Mouse (Mus musculus): Measurements from ENCODE around the gene Rnf222.

Rnf222 gene

GRCm38 (mm10) chr11:68890625-68891024, 2.3 kb downstream of the Rnf222 start:
- no peak for DNase-seq (ENCODE audit: low read depth, low spot score)

GRCm38 (mm10) chr11:68891823-68892222, 3.5 kb downstream of the Rnf222 start:
- DNase-seq (ENCODE audit: low read depth, low spot score): no peak

GRCm38 (mm10) chr11:68892233-68892832, 4.0 kb downstream of the Rnf222 start:
- DNase-seq (ENCODE audit: low read depth, low spot score): no peak

- no peak for DNase-seq (ENCODE audit: low read depth, low spot score)
Observed at GRCm38 (mm10) chr11:68893911-68894464, 5.6 kb downstream of the Rnf222 start.

GRCm38 (mm10) chr11:68896247-68896646, 7.9 kb downstream of the Rnf222 start:
- no peak for DNase-seq (ENCODE audit: low read depth, low spot score)

GRCm38 (mm10) chr11:68897120-68897519, 8.8 kb downstream of the Rnf222 start:
- DNase-seq (ENCODE audit: low read depth, low spot score): peak; percentile 75

GRCm38 (mm10) chr11:68897838-68898237, 9.5 kb downstream of the Rnf222 start:
- no peak for DNase-seq (ENCODE audit: low read depth, low spot score)

- no peak for DNase-seq (ENCODE audit: low read depth, low spot score)
Observed at GRCm38 (mm10) chr11:68898790-68899189, 10.4 kb downstream of the Rnf222 start.

GRCm38 (mm10) chr11:68899815-68900214, 11.5 kb downstream of the Rnf222 start:
- no peak for DNase-seq (ENCODE audit: low read depth, low spot score)

- no peak for DNase-seq (ENCODE audit: low read depth, low spot score)
Observed at GRCm38 (mm10) chr11:68900519-68901350, 12.4 kb downstream of the Rnf222 start.

- DNase-seq (ENCODE audit: low read depth, low spot score): peak; percentile 99
Observed at GRCm38 (mm10) chr11:68901351-68902046, 13.1 kb downstream of the Rnf222 start, which contains the start of gene Rpl26. Rpl26 (plus strand) TSS chr11:68901583.

GRCm38 (mm10) chr11:68902047-68902364, 13.7 kb downstream of the Rnf222 start:
- DNase-seq (ENCODE audit: low read depth, low spot score): no peak

GRCm38 (mm10) chr11:68902367-68902766, 14.0 kb downstream of the Rnf222 start:
- no peak for DNase-seq (ENCODE audit: low read depth, low spot score)

- no peak for DNase-seq (ENCODE audit: low read depth, low spot score)
Observed at GRCm38 (mm10) chr11:68902823-68903222, 14.5 kb downstream of the Rnf222 start.

GRCm38 (mm10) chr11:68903775-68904174, 15.4 kb downstream of the Rnf222 start:
- DNase-seq (ENCODE audit: low read depth, low spot score): peak; percentile 43

GRCm38 (mm10) chr11:68904375-68905137, 16.2 kb downstream of the Rnf222 start:
- peak; percentile 90 for DNase-seq (ENCODE audit: low read depth, low spot score)

- peak; percentile 28 for DNase-seq (ENCODE audit: low read depth, low spot score)
Observed at GRCm38 (mm10) chr11:68905138-68905531, 16.8 kb downstream of the Rnf222 start.

GRCm38 (mm10) chr11:68905665-68906460, 17.5 kb downstream of the Rnf222 start:
- DNase-seq (ENCODE audit: low read depth, low spot score): peak; percentile 46

- DNase-seq (ENCODE audit: low read depth, low spot score): peak; percentile 55
Observed at GRCm38 (mm10) chr11:68906461-68906790, 18.1 kb downstream of the Rnf222 start.

GRCm38 (mm10) chr11:68907251-68907650, 18.9 kb downstream of the Rnf222 start:
- DNase-seq (ENCODE audit: low read depth, low spot score): peak; percentile 42
